Mouse (Mus musculus): ENCODE data around the gene Gm45194. TPM values are rescaled to one million over a fixed set of nuclear protein-coding genes. Genes with fewer than 3 reads are reported as not detected.

The Gm45194 gene
- polyA plus RNA-seq (2017; shearing (Covaris generic)): not detected

DNA sequence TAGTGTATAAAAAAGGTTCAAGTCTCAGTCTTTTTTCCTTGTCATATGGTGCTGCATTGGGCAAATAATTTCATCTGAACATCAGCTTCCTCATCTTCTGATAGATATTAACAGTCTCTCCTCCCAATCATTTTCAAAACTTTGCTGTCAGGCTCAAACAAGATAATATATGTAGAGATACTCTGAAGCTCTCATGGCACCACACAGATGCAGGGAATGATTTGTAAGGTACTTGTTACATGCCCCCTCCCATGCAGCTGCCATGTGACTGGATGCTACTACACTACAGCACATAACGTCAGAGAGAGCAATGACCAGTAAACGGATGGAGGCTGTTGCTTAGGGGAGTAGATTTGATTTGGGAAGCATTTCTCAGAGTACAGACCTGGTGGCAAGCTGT lies at the start of gene Gm45194:
TSS of gene Gm45194 (plus strand) at position 301 of the 400 bp plus-strand sequence.

DNA sequence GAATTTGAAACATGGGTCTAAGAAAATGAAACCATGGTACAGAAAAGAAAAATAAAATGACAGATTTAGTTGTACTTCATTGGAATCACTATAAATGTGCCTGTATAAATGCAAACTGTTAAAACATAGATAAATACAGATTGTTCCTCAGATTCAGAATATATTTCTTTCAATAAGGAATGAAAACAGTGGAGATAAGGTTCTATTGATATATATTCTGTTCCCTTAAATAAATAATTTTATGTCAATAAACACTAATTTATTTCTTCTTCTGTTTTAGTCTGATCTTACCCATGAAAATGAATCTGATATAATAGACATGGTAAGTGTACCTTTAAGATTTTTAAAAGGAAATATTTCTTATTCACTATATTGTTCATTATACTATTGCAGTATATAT lies 119.5 kb downstream of the Gm45194 start, which contains the start of gene Tex16:
TSS of gene Tex16 (plus strand) at position 301 of the 400 bp plus-strand sequence.

DNA sequence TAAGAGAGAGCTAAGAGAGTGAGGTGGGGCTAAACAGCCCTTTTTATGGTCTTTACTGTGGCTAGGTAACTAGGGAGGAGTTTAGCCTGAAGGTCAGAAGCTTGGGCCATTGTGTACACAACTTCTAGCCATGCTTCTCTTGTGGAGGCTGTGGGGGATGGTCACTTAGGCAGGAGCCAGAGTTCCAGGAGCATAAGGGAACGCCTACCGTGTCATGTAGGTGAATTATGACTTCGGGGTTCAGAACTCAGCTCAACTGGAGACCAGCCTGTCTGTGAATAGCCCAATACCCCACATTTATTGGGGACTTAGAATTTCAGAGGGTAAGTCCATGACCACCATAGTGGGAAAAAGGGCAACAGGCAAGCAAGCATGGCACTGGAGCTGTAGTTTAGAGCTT lies 347.6 kb downstream of the Gm45194 start, which contains the start of gene 4933403O08Rik:
TSS of gene 4933403O08Rik (plus strand) at position 301 of the 400 bp plus-strand sequence.

Other genes with a start within 250 kb of the Gm45194 start
- not detected for gene Hdx, start 194.3 kb upstream of the Gm45194 start, polyA plus RNA-seq (2017; shearing (Covaris generic))
- not detected for gene Tex16, start 119.6 kb downstream of the Gm45194 start, polyA plus RNA-seq (2017; shearing (Covaris generic))